Mouse (Mus musculus) erythroid progenitor cell, adult 5-6 weeks (primary cell): ENCODE measurements around the gene Jaml. TPM values are rescaled to one million over a fixed set of nuclear protein-coding genes. Genes with fewer than 3 reads are reported as not detected.
"Not testable (repeated sequence)": the region's sequence is repeated elsewhere in the genome, so short reads cannot be mapped to it uniquely, and the experiment has no call there.

Source experiments
- ATAC-seq: replicated peaks from 2 replicates; pipeline ENCODE4 v1.8.0; 2016; ENCODE audit warnings: moderate number of reproducible peaks, mild to moderate bottlenecking, moderate TSS enrichment, inconsistent platforms; ENCODE audit not compliant: poor library complexity, low FRiP score, severe bottlenecking
- total RNA-seq, 2 experiments: library from RNA; stranded (forward) in 1 of 2; stranded (reverse) in 1 of 2; fragments of 150-400 nt in 1 of 2; fragments of 186-747, 209-891 nt in 1 of 2; gene quantifications; 2 replicates each; pipeline versions ENCODE4 v1.2.3 to v1.2.4; 2015 to 2017; ENCODE audit warnings: low replicate concordance in 2 of 2

Gene Jaml
- total RNA-seq (2015; ENCODE audit: low replicate concordance) (5.4 TPM in 1 of 2 replicates, not detected in the other), total RNA-seq (2017; ENCODE audit: low replicate concordance) (3.5 and 5.7 TPM in 2 replicates)

GRCm38 (mm10) chr9:45079011-45079410 lies at the start of gene Jaml:
Jaml (plus strand) TSS chr9:45079183.
- no peak for ATAC-seq

GRCm38 (mm10) chr9:45030341-45030740 lies 48.6 kb upstream of the Jaml start:
- no peak for ATAC-seq

- no peak for ATAC-seq
Measured at GRCm38 (mm10) chr9:45032261-45032660, 46.7 kb upstream of the Jaml start.

- ATAC-seq, result no peak
Measured at GRCm38 (mm10) chr9:45034526-45034925, 44.5 kb upstream of the Jaml start.

- ATAC-seq, result not testable (repeated sequence)
Measured at GRCm38 (mm10) chr9:45037803-45038202, 41.2 kb upstream of the Jaml start.

GRCm38 (mm10) chr9:45039499-45039898 lies 39.5 kb upstream of the Jaml start, which contains the start of gene Mpzl2:
Mpzl2 (plus strand) TSS chr9:45039799.
- ATAC-seq, result no peak

- no peak for ATAC-seq
Measured at GRCm38 (mm10) chr9:45040066-45040845, 38.7 kb upstream of the Jaml start.

GRCm38 (mm10) chr9:45041131-45041838 lies 37.7 kb upstream of the Jaml start:
- no peak for ATAC-seq

GRCm38 (mm10) chr9:45042056-45042720 lies 36.8 kb upstream of the Jaml start:
- ATAC-seq, result no peak

- ATAC-seq, result no peak
Measured at GRCm38 (mm10) chr9:45042947-45043346, 36.0 kb upstream of the Jaml start.

GRCm38 (mm10) chr9:45046973-45047372 lies 32.0 kb upstream of the Jaml start:
- no peak for ATAC-seq

GRCm38 (mm10) chr9:45048511-45048910 lies 30.5 kb upstream of the Jaml start:
- no peak for ATAC-seq

GRCm38 (mm10) chr9:45049731-45050130 lies 29.3 kb upstream of the Jaml start:
- no peak for ATAC-seq

GRCm38 (mm10) chr9:45050301-45050700 lies 28.7 kb upstream of the Jaml start:
- ATAC-seq, result no peak

- ATAC-seq, result no peak
Measured at GRCm38 (mm10) chr9:45055082-45055713, 23.8 kb upstream of the Jaml start, which contains the start of gene Mpzl3. Mpzl3 (plus strand) TSS chr9:45055186.

GRCm38 (mm10) chr9:45058304-45058940 lies 20.6 kb upstream of the Jaml start:
- ATAC-seq, result no peak

GRCm38 (mm10) chr9:45060151-45060550 lies 18.8 kb upstream of the Jaml start:
- no peak for ATAC-seq

- ATAC-seq, result no peak
Measured at GRCm38 (mm10) chr9:45062677-45063076, 16.3 kb upstream of the Jaml start.

GRCm38 (mm10) chr9:45064421-45064820 lies 14.6 kb upstream of the Jaml start:
- no peak for ATAC-seq
